Mouse (Mus musculus): ENCODE results near the gene Fam198a. TPM values are rescaled to one million over a fixed set of nuclear protein-coding genes. Genes with fewer than 3 reads are reported as not detected.

Fam198a gene
- polyA plus RNA-seq, 1 experiment from 2014 or later: 0.21 TPM

- no peaks in the 10 kb centered on the region; the same call in 1 of the 2 replicates for H3K27me3 ChIP-seq (replicated peaks; ENCODE audit: control insufficient read depth, insufficient read depth, low read length)
- H3K4me2 ChIP-seq: no peak overlapping the region
- no peaks in the 10 kb centered on the region for H3K4me1 ChIP-seq (replicated peaks; ENCODE audit: control insufficient read depth, insufficient read depth, low read length)
- no peaks in the 10 kb centered on the region for H3K9me3 ChIP-seq (ENCODE audit: control insufficient read depth, low read length)
- no peak overlapping the region for H3K4me3 ChIP-seq (ENCODE audit: low read depth, low read length)
- H3K36me3 ChIP-seq (ENCODE audit: control insufficient read depth, insufficient read depth, low read length): no peaks in the 10 kb centered on the region
- DNase-seq (ENCODE audit: low spot score) (no peak), ATAC-seq (replicated peaks; ENCODE audit: low FRiP score) (no peak)
- WGBS: 72% methylated on average over 8 of the region's 8 CpGs
- no peak overlapping the region for H3K27ac ChIP-seq (ENCODE audit: low read depth, low read length)
- no peak overlapping the region for H3K9ac ChIP-seq (ENCODE audit: low read depth, low read length)
These were observed 27.3 kb upstream of the Fam198a start for GRCm38 (mm10) chr9:121923443-121923842.

DNA sequence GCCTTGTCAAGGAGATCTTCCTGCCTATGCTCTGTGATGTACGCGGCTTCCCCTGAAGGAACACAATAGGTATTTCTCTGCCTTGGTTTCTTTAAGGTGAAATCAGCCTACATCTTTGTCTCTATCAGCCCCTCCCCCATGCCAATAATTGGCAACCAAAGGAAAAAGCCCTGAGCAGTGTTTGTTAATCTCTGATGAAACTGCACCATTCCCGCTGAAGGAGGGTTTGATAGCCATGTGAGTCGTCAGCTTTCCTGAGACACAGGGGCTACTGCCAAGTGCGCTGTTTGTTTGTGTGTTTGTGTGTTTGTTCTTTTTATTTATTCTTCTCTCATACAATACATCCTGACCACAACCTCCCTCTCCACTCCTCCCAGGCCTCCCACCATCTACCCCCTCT lies 26.9 kb upstream of the Fam198a start:
- no peak overlapping the region for H3K9ac ChIP-seq (ENCODE audit: low read depth, low read length)
- H3K9me3 ChIP-seq (ENCODE audit: control insufficient read depth, low read length): no peaks in the 10 kb centered on the region
- H3K4me3 ChIP-seq (ENCODE audit: low read depth, low read length): no peak overlapping the region
- ATAC-seq (replicated peaks; ENCODE audit: low FRiP score): no peak
- no peak for DNase-seq (ENCODE audit: low spot score)
- no peak overlapping the region for H3K27ac ChIP-seq (ENCODE audit: low read depth, low read length)
- H3K27me3 ChIP-seq (replicated peaks; ENCODE audit: control insufficient read depth, insufficient read depth, low read length): no peaks in the 10 kb centered on the region; the same call in 1 of the 2 replicates
- H3K36me3 ChIP-seq (ENCODE audit: control insufficient read depth, insufficient read depth, low read length): no peaks in the 10 kb centered on the region
- no peaks in the 10 kb centered on the region for H3K4me1 ChIP-seq (replicated peaks; ENCODE audit: control insufficient read depth, insufficient read depth, low read length)
- no peak overlapping the region for H3K4me2 ChIP-seq
- WGBS: 78% methylated on average over 5 of the region's 5 CpGs

GRCm38 (mm10) chr9:121924901-121925560 lies 25.8 kb upstream of the Fam198a start:
- no peaks in the 10 kb centered on the region for H3K9me3 ChIP-seq (ENCODE audit: control insufficient read depth, low read length)
- no peak overlapping the region for H3K4me2 ChIP-seq

GRCm38 (mm10) chr9:121925959-121926358 lies 24.8 kb upstream of the Fam198a start:
- Histone ChIP-seq H3K27me3 (replicated peaks; ENCODE audit: control insufficient read depth, insufficient read depth, low read length) (no peaks in the 10 kb centered on the region; the same call in 1 of the 2 replicates), H3K27ac (ENCODE audit: low read depth, low read length) (no peak overlapping the region), H3K4me2 (no peak overlapping the region), H3K4me1 (replicated peaks; ENCODE audit: control insufficient read depth, insufficient read depth, low read length) (no peaks in the 10 kb centered on the region), H3K9me3 (ENCODE audit: control insufficient read depth, low read length) (no peaks in the 10 kb centered on the region), H3K36me3 (ENCODE audit: control insufficient read depth, insufficient read depth, low read length) (no peaks in the 10 kb centered on the region), H3K4me3 (ENCODE audit: low read depth, low read length) (no peak overlapping the region), H3K9ac (ENCODE audit: low read depth, low read length) (no peak overlapping the region)
- 68% methylated on average over 8 of the region's 8 CpGs for WGBS
- no peak for ATAC-seq (replicated peaks; ENCODE audit: low FRiP score)
- no peak for DNase-seq (ENCODE audit: low spot score)

More at GRCm38 (mm10) chr9:121924901-121925560, 25.8 kb upstream of the Fam198a start:
- Histone ChIP-seq H3K4me3 (ENCODE audit: low read depth, low read length) (no peak overlapping the region), H3K9ac (ENCODE audit: low read depth, low read length) (no peak overlapping the region), H3K36me3 (ENCODE audit: control insufficient read depth, insufficient read depth, low read length) (no peaks in the 10 kb centered on the region), H3K27ac (ENCODE audit: low read depth, low read length) (no peak overlapping the region), H3K27me3 (replicated peaks; ENCODE audit: control insufficient read depth, insufficient read depth, low read length) (no peaks in the 10 kb centered on the region; the same call in 1 of the 2 replicates), H3K4me1 (replicated peaks; ENCODE audit: control insufficient read depth, insufficient read depth, low read length) (no peaks in the 10 kb centered on the region)
- DNase-seq (ENCODE audit: low spot score): no peak
- WGBS: 80% methylated on average over 9 of the region's 9 CpGs
- no peak for ATAC-seq (replicated peaks; ENCODE audit: low FRiP score)

GRCm38 (mm10) chr9:121926634-121927405 lies 24.0 kb upstream of the Fam198a start:
- DNase-seq (ENCODE audit: low spot score): no peak
- Histone ChIP-seq H3K9ac (ENCODE audit: low read depth, low read length) (no peak overlapping the region), H3K4me3 (ENCODE audit: low read depth, low read length) (no peak overlapping the region), H3K27me3 (replicated peaks; ENCODE audit: control insufficient read depth, insufficient read depth, low read length) (no peaks in the 10 kb centered on the region; the same call in 1 of the 2 replicates), H3K27ac (ENCODE audit: low read depth, low read length) (no peak overlapping the region), H3K4me2 (no peak overlapping the region), H3K36me3 (ENCODE audit: control insufficient read depth, insufficient read depth, low read length) (no peaks in the 10 kb centered on the region), H3K9me3 (ENCODE audit: control insufficient read depth, low read length) (no peaks in the 10 kb centered on the region), H3K4me1 (replicated peaks; ENCODE audit: control insufficient read depth, insufficient read depth, low read length) (no peaks in the 10 kb centered on the region)
- WGBS: 49% methylated on average over 11 of the region's 11 CpGs
- no peak for ATAC-seq (replicated peaks; ENCODE audit: low FRiP score)

DNA sequence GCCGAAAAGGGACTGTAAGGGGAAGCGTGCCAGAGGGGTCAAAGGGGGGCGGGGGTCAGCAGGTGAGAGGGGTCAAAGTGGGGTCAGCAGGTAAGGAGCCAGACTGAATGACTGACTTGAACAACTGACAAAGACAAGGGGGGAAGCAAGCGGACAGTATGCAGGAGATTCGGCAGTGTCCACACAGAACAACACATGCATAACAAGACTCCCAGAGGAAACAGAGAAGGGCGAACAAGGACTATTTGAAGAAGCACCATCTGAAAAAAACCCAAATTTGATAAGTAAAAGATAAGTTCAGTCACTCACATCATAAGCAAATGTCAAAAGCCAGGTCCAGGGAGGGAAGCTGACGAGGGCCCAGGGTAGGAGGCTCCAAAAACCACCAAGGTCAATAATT lies 23.1 kb upstream of the Fam198a start:
- Histone ChIP-seq H3K4me1 (replicated peaks; ENCODE audit: control insufficient read depth, insufficient read depth, low read length) (no peaks in the 10 kb centered on the region), H3K9me3 (ENCODE audit: control insufficient read depth, low read length) (no peaks in the 10 kb centered on the region), H3K9ac (ENCODE audit: low read depth, low read length) (no peak overlapping the region), H3K4me2 (no peak overlapping the region), H3K27me3 (replicated peaks; ENCODE audit: control insufficient read depth, insufficient read depth, low read length) (no peaks in the 10 kb centered on the region; the same call in 1 of the 2 replicates), H3K27ac (ENCODE audit: low read depth, low read length) (no peak overlapping the region), H3K4me3 (ENCODE audit: low read depth, low read length) (no peak overlapping the region), H3K36me3 (ENCODE audit: control insufficient read depth, insufficient read depth, low read length) (no peaks in the 10 kb centered on the region)
- DNase-seq (ENCODE audit: low spot score) (no peak), ATAC-seq (replicated peaks; ENCODE audit: low FRiP score) (no peak)
- 80% methylated on average over 7 of the region's 7 CpGs for WGBS

DNA sequence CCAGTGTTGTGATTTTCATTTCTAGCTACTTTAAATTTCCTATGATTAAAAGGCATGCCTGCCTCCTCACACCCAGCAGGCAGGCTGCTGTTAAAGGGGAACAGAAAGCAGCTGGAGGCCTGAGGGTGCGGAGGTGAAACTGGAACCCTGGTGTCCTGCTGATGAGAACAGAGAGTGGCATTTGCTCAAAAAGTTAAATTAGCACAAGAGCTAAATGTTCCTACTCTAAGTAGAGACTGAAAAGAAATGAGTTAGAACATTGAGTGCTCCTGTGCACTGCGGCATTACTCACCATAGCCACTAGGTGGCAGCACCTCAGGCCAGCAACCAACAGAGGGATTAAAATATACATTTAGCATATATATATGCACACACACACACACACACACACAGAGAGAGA lies 22.3 kb upstream of the Fam198a start:
- Histone ChIP-seq H3K4me1 (replicated peaks; ENCODE audit: control insufficient read depth, insufficient read depth, low read length) (no peaks in the 10 kb centered on the region), H3K27ac (ENCODE audit: low read depth, low read length) (no peak overlapping the region), H3K36me3 (ENCODE audit: control insufficient read depth, insufficient read depth, low read length) (no peaks in the 10 kb centered on the region), H3K4me3 (ENCODE audit: low read depth, low read length) (no peak overlapping the region), H3K9me3 (ENCODE audit: control insufficient read depth, low read length) (no peaks in the 10 kb centered on the region), H3K9ac (ENCODE audit: low read depth, low read length) (no peak overlapping the region), H3K27me3 (replicated peaks; ENCODE audit: control insufficient read depth, insufficient read depth, low read length) (no peaks in the 10 kb centered on the region; the same call in 1 of the 2 replicates), H3K4me2 (no peak overlapping the region)
- DNase-seq (ENCODE audit: low spot score) (no peak), ATAC-seq (replicated peaks; ENCODE audit: low FRiP score) (no peak)
- WGBS: 25% methylated on average over 2 of the region's 2 CpGs

- Histone ChIP-seq H3K27ac (ENCODE audit: low read depth, low read length) (no peak overlapping the region), H3K4me2 (no peak overlapping the region), H3K4me1 (replicated peaks; ENCODE audit: control insufficient read depth, insufficient read depth, low read length) (no peaks in the 10 kb centered on the region), H3K9me3 (ENCODE audit: control insufficient read depth, low read length) (no peaks in the 10 kb centered on the region), H3K36me3 (ENCODE audit: control insufficient read depth, insufficient read depth, low read length) (no peaks in the 10 kb centered on the region), H3K4me3 (ENCODE audit: low read depth, low read length) (no peak overlapping the region), H3K27me3 (replicated peaks; ENCODE audit: control insufficient read depth, insufficient read depth, low read length) (no peaks in the 10 kb centered on the region; the same call in 1 of the 2 replicates), H3K9ac (ENCODE audit: low read depth, low read length) (no peak overlapping the region)
- no peak for DNase-seq (ENCODE audit: low spot score)
- ATAC-seq (replicated peaks; ENCODE audit: low FRiP score): no peak
- WGBS: 77% methylated on average over 4 of the region's 4 CpGs
These were observed 15.9 kb upstream of the Fam198a start for GRCm38 (mm10) chr9:121934856-121935255.
